Mouse (Mus musculus) heart, adult 2 months (tissue): Measurements from ENCODE around the gene Rai14.

Experiments used
- CTCF ChIP-seq: fragments of 200-600 bp; IDR thresholded peaks from 2 replicates; pipeline ENCODE4 v1.8.1; 2022; ENCODE audit warnings: antibody characterized with exemption, mild to moderate bottlenecking, moderate library complexity
- POLR2A ChIP-seq: fragments of 200-500 bp; IDR thresholded peaks from 2 replicates; pipeline ENCODE4 v1.6.1; 2011; ENCODE audit warnings: mild to moderate bottlenecking, low read depth, low read length, control low read depth; ENCODE audit not compliant: insufficient read depth

GRCm38 (mm10) chr15:10689304-10689703, 25.1 kb downstream of the Rai14 start:
- TF ChIP-seq CTCF, result no peak
- no peak for TF ChIP-seq POLR2A
